Mouse (Mus musculus): ENCODE data around the gene Susd6. TPM values are rescaled to one million over a fixed set of nuclear protein-coding genes. Genes with fewer than 3 reads are reported as not detected.

Susd6 gene
- total and polyA plus RNA-seq, 3 experiments, result 7.8 to 11.0 (median 8.7) TPM

DNA sequence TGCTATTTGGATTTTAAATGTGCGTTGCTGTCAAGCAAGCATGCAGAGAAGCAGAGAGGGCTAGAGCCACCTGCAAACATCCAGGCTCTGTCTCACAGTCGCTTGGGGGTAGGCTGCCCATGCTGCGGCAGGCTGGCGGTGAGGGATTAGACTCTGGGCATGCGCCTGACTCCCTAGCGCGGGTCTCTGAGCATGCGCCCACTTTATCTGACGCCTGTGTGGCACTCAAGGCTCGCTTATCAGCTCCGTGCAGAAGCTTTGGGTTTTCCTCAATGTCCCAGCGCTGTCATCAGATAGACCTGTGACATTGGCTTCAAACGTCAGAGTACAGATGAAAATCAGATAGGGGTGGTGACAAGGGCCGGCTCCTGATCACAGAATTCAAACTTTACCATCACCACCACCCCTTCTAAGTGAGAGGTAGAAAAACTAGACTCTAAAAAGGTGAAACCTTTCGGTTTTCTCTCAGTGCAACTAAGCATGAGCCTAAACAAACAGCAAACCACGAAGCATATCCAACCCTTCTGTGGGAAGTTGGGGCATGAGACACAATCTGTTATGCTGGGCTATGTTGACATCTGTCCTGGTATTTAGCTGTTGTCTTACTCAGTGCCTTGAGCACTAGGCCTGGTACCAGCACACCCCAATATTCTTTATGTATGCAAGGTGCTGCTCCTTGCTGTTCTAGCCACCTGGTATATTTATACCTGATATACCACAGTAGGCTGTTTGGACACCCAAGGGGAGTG, 11.9 kb upstream of the Susd6 start:
- Histone ChIP-seq H3K36me3 (replicated peaks in 1 of 2; ENCODE audit: control insufficient read depth in 1 of 2, insufficient read depth in 1 of 2, low read length in 1 of 2) (no peaks in the 10 kb centered on the region), H3K4me2 (ENCODE audit: insufficient read depth, low read depth, poor library complexity, severe bottlenecking) (no peak overlapping the region), H3K79me2 (replicated peaks; ENCODE audit: control insufficient read depth, extremely low read depth, insufficient read depth, poor library complexity, severe bottlenecking) (no peaks in the 10 kb centered on the region), H3K9ac (ENCODE audit: insufficient read depth, low read depth) (no peak overlapping the region), H3K27ac (ENCODE audit: insufficient read depth, low read depth) (no peak overlapping the region), H3K27me3 (replicated peaks) (no peaks in the 10 kb centered on the region), H3K9me3 (replicated peaks; ENCODE audit: low read length) (no peaks in the 10 kb centered on the region), H3K4me1 (ENCODE audit: control insufficient read depth in 1 of 2, insufficient read depth in 2 of 2) (peaks cover 3% of the 10 kb centered on the region in 2 experiments; a peak in 3 of 4 replicates), H3K4me3 (replicated peaks in 1 of 3; ENCODE audit: low read depth in 2 of 3, low read length in 2 of 3, poor library complexity in 1 of 3) (no peak overlapping the region)
- dilution Hi-C loops (cut with MboI; ENCODE audit: extremely low pct_ligation_motif_present, extremely low pct_unique_long_range_greater_than_20kb, low sequenced_read_pairs) (no loop called here), in situ Hi-C loops (cut with MboI; ENCODE audit: low pct_ligation_motif_present, low pct_unique_long_range_greater_than_20kb, low sequenced_read_pairs) (no loop called here)
- TF ChIP-seq ZNF384 (IDR thresholded peaks at IDR 0.05; ENCODE audit: low read depth, low read length) (no peak), MAX (IDR thresholded peaks at IDR 0.05; ENCODE audit: low read length) (no peak), E2F4 (IDR thresholded peaks at IDR 0.05; ENCODE audit: insufficient replicate concordance, low read depth, low read length) (no peak), MEF2A (IDR thresholded peaks at IDR 0.05; ENCODE audit: borderline replicate concordance, low read depth, low read length) (no peak), ETS1 (conservative IDR thresholded peaks at IDR 0.05; ENCODE audit: low read depth, low read length) (no peak), CHD2 (IDR thresholded peaks at IDR 0.05; ENCODE audit: low read length) (no peak), MAFK (IDR thresholded peaks at IDR 0.05; ENCODE audit: insufficient replicate concordance, low read length) (no peak), KAT2A (IDR thresholded peaks at IDR 0.05; ENCODE audit: insufficient replicate concordance, low read length) (no peak)
- DNase-seq (ENCODE audit: extremely low read depth), result no peak

DNA sequence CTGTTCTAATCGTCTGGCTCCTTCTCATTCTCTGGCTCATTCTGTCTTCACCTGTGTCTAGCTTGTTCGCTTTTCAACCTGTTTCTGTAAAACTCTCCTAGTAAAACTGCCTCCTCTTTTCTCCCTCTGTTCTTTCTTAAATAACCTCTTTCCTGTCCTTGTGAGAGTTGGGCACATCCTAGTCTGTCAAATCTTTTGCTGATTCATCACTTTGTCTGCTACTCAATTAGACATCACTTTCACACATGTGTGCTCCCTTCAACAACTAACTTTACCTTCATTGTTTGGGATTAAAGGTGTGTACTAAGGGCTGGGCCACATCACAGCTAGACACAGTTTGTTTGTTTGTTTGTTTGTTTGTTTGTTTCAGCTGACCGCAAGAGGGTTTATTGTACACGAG, 10.6 kb upstream of the Susd6 start:
- no peak overlapping the region for H3K4me3 ChIP-seq (replicated peaks in 1 of 3; ENCODE audit: low read depth in 2 of 3, low read length in 2 of 3, poor library complexity in 1 of 3)
- no peak for DNase-seq (ENCODE audit: extremely low read depth)
- dilution Hi-C loops (cut with MboI; ENCODE audit: extremely low pct_ligation_motif_present, extremely low pct_unique_long_range_greater_than_20kb, low sequenced_read_pairs), result no loop called here
- H3K27me3 ChIP-seq (replicated peaks), result no peaks in the 10 kb centered on the region
- no peaks in the 10 kb centered on the region for H3K79me2 ChIP-seq (replicated peaks; ENCODE audit: control insufficient read depth, extremely low read depth, insufficient read depth, poor library complexity, severe bottlenecking)
- no peak overlapping the region for H3K27ac ChIP-seq (ENCODE audit: insufficient read depth, low read depth)
- no peak overlapping the region for H3K4me2 ChIP-seq (ENCODE audit: insufficient read depth, low read depth, poor library complexity, severe bottlenecking)
- TF ChIP-seq E2F4 (IDR thresholded peaks at IDR 0.05; ENCODE audit: insufficient replicate concordance, low read depth, low read length) (no peak), RCOR1 (conservative IDR thresholded peaks at IDR 0.05; ENCODE audit: low read depth, low read length) (no peak), ETS1 (conservative IDR thresholded peaks at IDR 0.05; ENCODE audit: low read depth, low read length) (no peak), MAFK (IDR thresholded peaks at IDR 0.05; ENCODE audit: insufficient replicate concordance, low read length) (peak; percentile 80)
- no peak overlapping the region for H3K9ac ChIP-seq (ENCODE audit: insufficient read depth, low read depth)
- peaks cover 3% of the 10 kb centered on the region in 2 experiments; a peak in 3 of 4 replicates for H3K4me1 ChIP-seq (ENCODE audit: control insufficient read depth in 1 of 2, insufficient read depth in 2 of 2)
- H3K9me3 ChIP-seq (replicated peaks; ENCODE audit: low read length), result no peaks in the 10 kb centered on the region
- no peaks in the 10 kb centered on the region for H3K36me3 ChIP-seq (replicated peaks in 1 of 2; ENCODE audit: control insufficient read depth in 1 of 2, insufficient read depth in 1 of 2, low read length in 1 of 2)
- in situ Hi-C loops (cut with MboI; ENCODE audit: low pct_ligation_motif_present, low pct_unique_long_range_greater_than_20kb, low sequenced_read_pairs), result no loop called here

DNA sequence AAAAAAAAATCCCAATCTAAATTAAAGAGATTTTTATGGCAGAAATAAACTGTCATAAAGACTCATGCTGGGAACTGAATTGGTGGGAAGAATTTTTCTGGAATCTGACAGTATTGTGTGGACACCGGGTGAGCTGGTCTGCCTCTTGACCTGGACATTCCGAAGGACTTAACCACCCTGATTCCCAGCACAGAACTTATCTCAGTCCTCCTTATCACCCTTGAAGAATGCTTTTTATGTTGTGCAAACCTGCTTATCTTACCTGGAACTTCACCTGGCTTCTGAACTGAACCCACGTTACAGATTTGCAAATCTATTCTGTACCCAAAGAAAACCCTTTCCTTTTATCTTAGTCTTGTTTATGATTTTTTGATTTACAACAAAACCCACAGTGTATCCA, 8.1 kb upstream of the Susd6 start:
- Histone ChIP-seq H3K79me2 (replicated peaks; ENCODE audit: control insufficient read depth, extremely low read depth, insufficient read depth, poor library complexity, severe bottlenecking) (no peaks in the 10 kb centered on the region), H3K27me3 (replicated peaks) (no peaks in the 10 kb centered on the region), H3K9ac (ENCODE audit: insufficient read depth, low read depth) (no peak overlapping the region), H3K4me1 (ENCODE audit: control insufficient read depth in 1 of 2, insufficient read depth in 2 of 2) (no peaks in the 10 kb centered on the region), H3K9me3 (replicated peaks; ENCODE audit: low read length) (no peaks in the 10 kb centered on the region), H3K27ac (ENCODE audit: insufficient read depth, low read depth) (no peak overlapping the region), H3K4me2 (ENCODE audit: insufficient read depth, low read depth, poor library complexity, severe bottlenecking) (no peak overlapping the region), H3K36me3 (replicated peaks in 1 of 2; ENCODE audit: control insufficient read depth in 1 of 2, insufficient read depth in 1 of 2, low read length in 1 of 2) (no peaks in the 10 kb centered on the region), H3K4me3 (replicated peaks in 1 of 3; ENCODE audit: low read depth in 2 of 3, low read length in 2 of 3, poor library complexity in 1 of 3) (no peak overlapping the region)
- in situ Hi-C loops (cut with MboI; ENCODE audit: low pct_ligation_motif_present, low pct_unique_long_range_greater_than_20kb, low sequenced_read_pairs) (no loop called here), dilution Hi-C loops (cut with MboI; ENCODE audit: extremely low pct_ligation_motif_present, extremely low pct_unique_long_range_greater_than_20kb, low sequenced_read_pairs) (no loop called here)
- no peak for DNase-seq (ENCODE audit: extremely low read depth)
- TF ChIP-seq POLR2AphosphoS2 (IDR thresholded peaks at IDR 0.05; ENCODE audit: low read depth, low read length) (no peak), NRF1 (IDR thresholded peaks at IDR 0.05; ENCODE audit: low read depth, low read length) (no peak), EP300 (IDR thresholded peaks at IDR 0.05; ENCODE audit: low read length) (no peak), SIN3A (IDR thresholded peaks at IDR 0.05; ENCODE audit: low read length) (no peak), KAT2A (IDR thresholded peaks at IDR 0.05; ENCODE audit: insufficient replicate concordance, low read length) (no peak), NELFE (IDR thresholded peaks at IDR 0.05; ENCODE audit: low read depth, low read length) (no peak), MAFK (IDR thresholded peaks at IDR 0.05; ENCODE audit: insufficient replicate concordance, low read length) (no peak), GABPA (IDR thresholded peaks at IDR 0.05; ENCODE audit: insufficient replicate concordance, low read depth, low read length) (no peak), UBTF (IDR thresholded peaks at IDR 0.05; ENCODE audit: low read depth, low read length) (no peak), RAD21 (IDR thresholded peaks at IDR 0.05; ENCODE audit: low read depth, low read length) (no peak), ZKSCAN1 (IDR thresholded peaks at IDR 0.05; ENCODE audit: borderline replicate concordance, low read depth, low read length) (no peak), JUND (conservative IDR thresholded peaks at IDR 0.05; ENCODE audit: low read depth, low read length) (no peak), USF1 (IDR thresholded peaks at IDR 0.05; ENCODE audit: low read depth, low read length) (no peak), MXI1 (IDR thresholded peaks at IDR 0.05; ENCODE audit: low read depth, low read length) (no peak), JUN (IDR thresholded peaks at IDR 0.05; ENCODE audit: insufficient read depth, low read depth, low read length) (no peak), MYC (IDR thresholded peaks at IDR 0.05; ENCODE audit: low read depth, low read length) (no peak), ZC3H11A (IDR thresholded peaks at IDR 0.05; ENCODE audit: low read depth, low read length) (no peak)

All from CH12.LX (cell line).